Mouse (Mus musculus) MEL (cell line): ENCODE measurements at regions not wholly inside any gene's neighbourhood (a gene's known extent, or its start where the extent isn't known, plus 50 kb on each side); places are given as distances from the start of the nearest gene placed in this dataset.

Source experiments
- CHD1 ChIP-seq: IDR thresholded peaks from 2 replicates; pipeline ENCODE4 v1.6.1; 2012; ENCODE audit warnings: low read depth, mild to moderate bottlenecking, inconsistent platforms, low read length, improper control_type of control experiment
- CTCF ChIP-seq, 3 experiments: IDR thresholded peaks in 2 of 3; conservative IDR thresholded peaks in 1 of 3; 2 replicates each; pipeline ENCODE4 v1.5.1; 2011 to 2012; ENCODE audit warnings: low read length in 3 of 3, low read depth in 2 of 3, mild to moderate bottlenecking in 2 of 3, improper control_type of control experiment in 1 of 3, inconsistent platforms in 1 of 3, mixed read lengths in 1 of 3, moderate library complexity in 1 of 3; ENCODE audit not compliant: control insufficient read depth in 1 of 3, insufficient read depth in 1 of 3, poor library complexity in 1 of 3, severe bottlenecking in 1 of 3
- EP300 ChIP-seq, 2 experiments: IDR thresholded peaks; 2 replicates each; pipeline ENCODE4 v1.6.1; 2011; ENCODE audit warnings: improper control_type of control experiment in 2 of 2, low read length in 2 of 2, low read depth in 1 of 2, mild to moderate bottlenecking in 1 of 2
- KAT2A ChIP-seq: conservative IDR thresholded peaks from 2 replicates; pipeline ENCODE4 v1.6.1; 2012; ENCODE audit warnings: low read depth, low read length, improper control_type of control experiment, inconsistent platforms
- POLR2AphosphoS2 ChIP-seq: IDR thresholded peaks from 2 replicates; pipeline ENCODE4 v1.6.1; 2011; ENCODE audit warnings: low read length, improper control_type of control experiment
- SIN3A ChIP-seq: IDR thresholded peaks from 2 replicates; pipeline ENCODE4 v1.6.1; 2012; ENCODE audit warnings: low read length, improper control_type of control experiment, inconsistent platforms

DNA sequence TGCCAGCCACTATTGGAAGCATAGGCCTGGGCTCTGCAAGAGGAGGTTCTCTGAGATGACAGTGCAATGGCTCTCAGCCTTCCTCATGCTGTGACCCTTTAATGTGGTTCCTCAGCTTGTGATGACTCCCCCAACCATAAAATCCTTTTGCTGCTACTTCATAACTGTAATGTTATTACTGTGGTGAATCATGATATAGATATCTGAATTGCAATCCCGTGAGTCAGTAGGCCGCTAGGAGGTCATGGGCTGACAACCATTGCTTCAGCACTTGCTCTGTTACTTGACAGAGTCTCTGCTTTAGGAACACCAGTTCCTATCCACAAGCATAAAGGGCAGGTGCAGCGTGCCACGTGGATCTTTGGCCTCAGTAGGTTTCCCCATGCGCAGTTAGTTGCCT, 69.8 kb upstream of the Vps8 start:
- TF ChIP-seq EP300 (IDR thresholded peaks at IDR 0.05; ENCODE audit: low read depth in 1 of 2, low read length in 2 of 2) (no peak), CHD1 (no peak), POLR2AphosphoS2 (no peak), SIN3A (no peak), KAT2A (no peak), CTCF (IDR thresholded peaks at IDR 0.05 in 2 of 3, conservative IDR thresholded peaks at IDR 0.05 in 1 of 3; ENCODE audit: control insufficient read depth in 1 of 3, insufficient read depth in 1 of 3, low read depth in 2 of 3, low read length in 3 of 3, poor library complexity in 1 of 3, severe bottlenecking in 1 of 3) (no peak)
